Mouse (Mus musculus) intestine, postnatal 0 days (tissue): ENCODE results near the gene Syne2. TPM values are rescaled to one million over a fixed set of nuclear protein-coding genes. Genes with fewer than 3 reads are reported as not detected.

Experiments
- ATAC-seq: fragments of 200-750 bp; cut with Nextera tagmentation; 2 replicates; pipeline ENCODE4 v1.8.0; 2017; ENCODE audit warnings: mild to moderate bottlenecking, moderate TSS enrichment, moderate library complexity
- H3K27ac ChIP-seq: fragments of 300-500 bp; sonication (generic); 2 replicates; pipeline ENCODE4 v1.5.1; 2014; ENCODE audit warnings: mild to moderate bottlenecking, low read depth, low read length, moderate library complexity
- H3K27me3 ChIP-seq: fragments of 300-500 bp; sonication (generic); replicated peaks from 2 replicates; pipeline ENCODE4 v1.6.1; 2014; ENCODE audit warnings: low read length, mixed read lengths; ENCODE audit not compliant: control insufficient read depth, insufficient read depth
- H3K36me3 ChIP-seq: fragments of 300-500 bp; sonication (generic); 2 replicates; pipeline ENCODE4 v1.6.1; 2014; ENCODE audit warnings: mild to moderate bottlenecking, moderate library complexity; ENCODE audit not compliant: control insufficient read depth, insufficient read depth
- H3K4me1 ChIP-seq: fragments of 300-500 bp; sonication (generic); replicated peaks from 2 replicates; pipeline ENCODE4 v1.6.1; 2014; ENCODE audit warnings: antibody characterized with exemption, low read length, mixed read lengths; ENCODE audit not compliant: control insufficient read depth, insufficient read depth
- H3K4me2 ChIP-seq: fragments of 300-500 bp; sonication (generic); replicated peaks from 2 replicates; pipeline ENCODE4 v1.6.1; 2014; ENCODE audit warnings: low read depth, mild to moderate bottlenecking, moderate library complexity
- H3K4me3 ChIP-seq: fragments of 300-500 bp; sonication (generic); 2 replicates; pipeline ENCODE4 v1.5.1; 2014; ENCODE audit warnings: low read depth, low read length
- H3K9ac ChIP-seq: fragments of 300-500 bp; sonication (generic); 2 replicates; pipeline ENCODE4 v1.6.1; 2014; ENCODE audit warnings: mild to moderate bottlenecking, low read depth, low read length
- H3K9me3 ChIP-seq: fragments of 300-500 bp; sonication (generic); 2 replicates; pipeline ENCODE4 v1.6.1; 2016; ENCODE audit warnings: mixed run types; ENCODE audit not compliant: control insufficient read depth
- CTCF ChIP-seq: sonication (generic); IDR thresholded peaks from 2 replicates; pipeline ENCODE4 v1.5.1; 2016; ENCODE audit warnings: low read depth, mild to moderate bottlenecking, control low read depth, antibody characterized with exemption, moderate library complexity
- WGBS: fragments of 180-500 bp; shearing (Covaris S2); extraction: QIAGEN DNeasy Blood & Tissue Kit; methylation state at CpG from one replicate; pipeline ENCODE4 v1.1.7; 2014; 5-methylcytosine and 5-hydroxymethylcytosine counted together
- polyA plus RNA-seq: library from polyadenylated mRNA; unstranded; fragments of >200 nt; fragmentation: Nextera tagmentation; extraction: Ambion mirVana; gene quantifications from 2 replicates; pipeline ENCODE4 v1.2.1, GENCODE M21; 2015

Gene Syne2
- polyA plus RNA-seq, 1 experiment from 2014 or later, result 14.5 TPM

DNA sequence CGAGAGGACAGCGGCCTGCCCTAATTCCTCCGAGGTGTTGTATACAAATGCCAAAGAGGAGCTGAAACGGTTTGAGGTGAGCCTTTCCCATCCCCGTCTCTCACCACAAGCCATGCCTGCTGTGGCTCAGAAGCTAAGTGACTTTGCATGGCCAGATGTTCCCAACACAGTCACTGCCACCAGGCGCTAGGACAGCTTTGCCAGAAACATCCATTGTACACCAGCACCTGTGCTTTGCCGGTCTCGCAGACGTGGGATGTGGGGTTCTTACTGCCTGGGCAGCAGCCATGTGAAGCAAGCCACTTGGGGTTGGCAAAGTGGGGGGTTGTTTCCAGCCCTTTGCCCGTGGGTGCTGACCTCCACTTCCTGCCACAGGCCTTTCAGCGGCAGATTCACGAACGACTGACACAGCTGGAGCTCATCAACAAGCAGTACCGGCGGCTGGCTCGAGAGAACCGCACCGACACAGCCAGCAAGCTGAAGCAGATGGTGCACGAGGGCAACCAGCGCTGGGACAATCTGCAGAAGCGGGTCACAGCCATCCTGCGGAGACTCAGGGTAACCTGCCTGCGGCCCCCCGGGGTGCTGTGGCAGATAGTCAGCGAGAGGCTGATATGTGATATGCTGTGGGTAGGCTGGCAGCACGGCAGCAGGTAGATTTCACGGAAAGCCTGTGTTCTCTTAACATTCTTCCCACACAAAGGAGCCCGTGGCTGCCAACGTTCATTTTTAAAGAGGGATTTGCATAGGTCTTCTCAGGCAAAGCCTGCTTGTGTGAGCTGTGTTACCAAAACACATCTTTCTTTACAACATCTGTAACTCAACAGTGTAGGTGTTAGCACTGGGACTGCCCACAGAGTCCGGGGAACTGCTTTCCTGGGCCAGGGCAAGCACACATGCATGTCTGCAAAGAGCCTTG is 277.4 kb downstream of the Syne2 start:
- Histone ChIP-seq H3K36me3 (peaks cover 71% of the 10 kb centered on the region), H3K4me1 (no peaks in the 10 kb centered on the region), H3K4me3 (no peak overlapping the region), H3K9me3 (no peaks in the 10 kb centered on the region), H3K27ac (no peak overlapping the region), H3K9ac (no peak overlapping the region), H3K4me2 (no peak overlapping the region), H3K27me3 (no peaks in the 10 kb centered on the region)
- no peak for ATAC-seq
- 71% methylated on average over 30 of the region's 30 CpGs for WGBS
- TF ChIP-seq CTCF, result no peak

DNA sequence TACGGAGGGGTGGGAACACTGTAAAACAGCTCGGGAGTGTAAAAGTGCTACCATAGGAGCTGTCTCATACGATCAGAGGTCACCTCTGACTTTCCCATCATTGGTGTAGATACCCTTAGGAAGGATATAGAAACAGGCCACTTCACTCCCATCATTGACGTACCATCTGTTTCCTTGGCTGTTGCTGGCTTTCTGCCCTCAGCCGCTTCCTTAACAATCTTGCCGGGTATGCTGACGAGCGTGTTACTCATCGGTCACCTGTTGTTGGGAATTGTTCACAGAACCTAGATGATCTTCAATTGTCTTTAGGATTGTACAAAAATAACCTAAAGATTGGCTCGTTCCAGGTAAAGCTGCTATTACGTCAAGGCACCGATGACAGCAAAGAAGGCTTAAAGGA is 284.7 kb downstream of the Syne2 start:
- no peak overlapping the region for H3K9ac ChIP-seq
- H3K4me3 ChIP-seq, result no peak overlapping the region
- no peak for ATAC-seq
- no peaks in the 10 kb centered on the region for H3K4me1 ChIP-seq
- H3K4me2 ChIP-seq, result no peak overlapping the region
- H3K36me3 ChIP-seq, result peaks cover 89% of the 10 kb centered on the region
- 88% methylated on average over 12 of the region's 12 CpGs for WGBS
- no peak for TF ChIP-seq CTCF
- no peaks in the 10 kb centered on the region for H3K9me3 ChIP-seq
- H3K27ac ChIP-seq, result no peak overlapping the region
- H3K27me3 ChIP-seq, result no peaks in the 10 kb centered on the region

DNA sequence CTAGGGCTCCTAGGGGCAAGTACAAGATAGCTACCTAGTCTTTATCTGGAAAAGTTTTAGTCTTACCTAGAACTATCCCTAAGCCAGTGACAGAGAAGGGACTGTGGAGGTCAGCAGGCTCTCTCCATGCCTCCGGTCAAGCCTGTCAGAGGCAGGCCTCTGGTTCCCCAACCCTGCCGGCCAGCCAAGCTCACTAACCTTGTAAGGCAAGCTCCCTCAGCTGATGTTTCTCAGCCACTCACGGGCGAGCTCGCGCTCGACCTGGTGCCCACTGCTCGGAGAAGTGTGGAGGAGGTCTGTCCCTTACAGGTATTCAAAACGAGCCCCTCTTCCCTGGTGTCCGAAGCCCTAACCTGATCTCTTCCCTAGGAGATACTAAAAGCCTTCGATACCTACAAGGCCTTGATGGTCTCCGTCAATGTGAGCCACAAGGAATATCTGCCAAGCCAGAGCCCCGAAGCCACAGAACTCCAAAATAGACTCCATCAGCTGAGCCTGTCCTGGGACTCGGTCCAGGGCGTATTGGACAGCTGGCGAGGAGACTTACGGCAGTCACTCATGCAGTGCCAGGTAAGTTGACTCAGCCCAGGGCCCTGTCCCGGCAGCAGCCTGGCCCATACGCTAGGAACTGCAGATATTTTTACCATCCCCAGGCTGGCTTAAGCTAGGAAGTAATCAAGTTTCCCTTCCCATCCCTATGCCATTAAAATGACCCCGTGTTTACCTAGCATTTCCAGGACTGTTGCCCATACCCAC is 286.8 kb downstream of the Syne2 start:
- Histone ChIP-seq H3K4me1 (no peaks in the 10 kb centered on the region), H3K9me3 (no peaks in the 10 kb centered on the region), H3K27me3 (no peaks in the 10 kb centered on the region), H3K4me2 (no peak overlapping the region), H3K9ac (no peak overlapping the region), H3K27ac (no peak overlapping the region; the same call in 1 of the 2 replicates), H3K36me3 (peaks cover 88% of the 10 kb centered on the region), H3K4me3 (no peak overlapping the region)
- WGBS, result 89% methylated on average over 20 of the region's 20 CpGs
- no peak for TF ChIP-seq CTCF
- no peak for ATAC-seq

DNA sequence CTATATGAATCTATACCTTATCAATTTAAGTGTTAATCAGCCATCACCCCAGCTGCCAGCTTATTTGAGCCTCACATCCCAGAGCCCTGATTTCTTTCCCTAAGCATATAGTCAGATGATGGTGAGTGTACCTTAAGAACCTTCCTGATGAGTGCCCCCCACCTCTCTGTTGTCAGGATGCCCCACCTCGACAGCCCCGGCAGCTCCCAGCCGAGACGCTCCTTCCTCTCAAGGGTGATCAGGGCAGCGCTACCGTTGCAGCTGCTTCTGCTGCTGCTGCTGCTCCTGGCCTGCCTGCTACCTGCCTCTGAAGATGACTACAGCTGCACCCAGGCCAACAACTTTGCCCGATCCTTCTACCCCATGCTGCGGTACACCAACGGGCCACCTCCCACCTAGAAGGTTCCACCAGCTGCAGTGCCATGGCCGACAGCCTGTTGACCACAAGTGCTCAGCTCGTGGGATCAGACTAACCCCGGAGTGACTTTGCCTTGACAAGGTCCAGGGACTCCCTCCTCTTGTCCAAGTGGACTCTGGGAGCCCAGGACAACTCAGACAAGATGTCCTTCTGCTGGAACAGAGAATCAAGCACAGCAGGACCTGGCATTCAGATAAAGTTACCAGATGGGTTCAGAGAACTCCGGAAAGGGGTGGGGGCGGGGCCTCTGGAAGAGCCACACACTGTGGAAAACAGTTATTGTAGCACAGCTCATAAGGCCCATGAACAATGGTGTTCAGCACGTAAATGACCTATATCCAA is 291.9 kb downstream of the Syne2 start:
- Histone ChIP-seq H3K4me2 (no peak overlapping the region), H3K9me3 (no peaks in the 10 kb centered on the region), H3K27ac (no peak overlapping the region), H3K4me3 (no peak overlapping the region), H3K36me3 (peaks cover 55% of the 10 kb centered on the region), H3K27me3 (no peaks in the 10 kb centered on the region), H3K9ac (no peak overlapping the region), H3K4me1 (no peaks in the 10 kb centered on the region)
- no peak for ATAC-seq
- no peak for TF ChIP-seq CTCF
- 93% methylated on average over 15 of the region's 15 CpGs for WGBS

DNA sequence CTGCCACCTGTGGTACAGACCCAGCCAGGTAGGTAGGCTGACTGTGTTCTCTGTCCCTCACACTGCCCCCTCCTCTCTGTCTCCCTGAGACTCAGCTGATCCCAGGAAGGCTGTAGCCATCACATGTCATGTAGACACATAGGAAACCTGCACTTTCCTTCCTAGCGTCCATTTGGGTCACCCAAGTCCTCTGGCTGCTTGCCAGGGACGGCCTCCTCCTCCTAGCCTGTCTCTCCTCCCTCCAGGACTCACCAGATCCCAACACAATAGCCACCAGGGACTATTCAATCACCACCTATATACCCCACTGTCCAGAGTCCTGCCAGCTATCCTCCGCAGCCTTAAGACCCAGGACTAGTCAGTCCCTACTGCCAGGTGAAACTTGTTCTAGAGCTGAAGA is 293.1 kb downstream of the Syne2 start:
- H3K9ac ChIP-seq, result no peak overlapping the region
- TF ChIP-seq CTCF, result no peak
- H3K4me2 ChIP-seq, result no peak overlapping the region
- H3K27me3 ChIP-seq, result no peaks in the 10 kb centered on the region
- no peaks in the 10 kb centered on the region for H3K4me1 ChIP-seq
- H3K27ac ChIP-seq, result no peak overlapping the region
- no peak for ATAC-seq
- H3K9me3 ChIP-seq, result no peaks in the 10 kb centered on the region
- H3K36me3 ChIP-seq, result peaks cover 42% of the 10 kb centered on the region
- WGBS, result 81% methylated on average over 3 of the region's 3 CpGs
- H3K4me3 ChIP-seq, result no peak overlapping the region

DNA sequence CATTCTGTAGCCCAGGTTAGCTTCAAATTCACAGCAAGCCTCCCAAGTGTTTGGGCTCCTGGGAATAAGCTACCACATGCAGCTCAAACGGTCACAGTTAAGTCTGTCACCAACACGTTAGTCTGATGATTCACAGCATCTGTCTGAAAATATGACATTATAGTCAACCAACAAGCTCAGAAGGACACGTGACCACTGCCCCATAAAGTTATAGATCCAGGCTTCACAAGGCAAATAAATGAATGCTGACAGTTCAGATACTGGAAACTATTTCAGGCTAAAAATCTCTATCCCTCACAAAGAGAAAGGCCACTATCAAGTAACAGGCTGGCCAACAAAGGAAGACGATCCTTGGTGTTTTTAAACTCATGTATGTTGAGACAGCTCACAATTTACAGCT is 298.6 kb downstream of the Syne2 start:
- Histone ChIP-seq H3K27ac (no peak overlapping the region), H3K4me3 (no peak overlapping the region), H3K9me3 (no peaks in the 10 kb centered on the region), H3K4me2 (no peak overlapping the region), H3K4me1 (no peaks in the 10 kb centered on the region), H3K9ac (no peak overlapping the region), H3K27me3 (no peaks in the 10 kb centered on the region), H3K36me3 (0 out of 2 replicates have a peak, but pooled peaks cover under 1% of the 10 kb centered on the region)
- no peak for ATAC-seq
- no peak for TF ChIP-seq CTCF
- 69% methylated on average over 4 of the region's 4 CpGs for WGBS
